Mouse (Mus musculus): ENCODE results near the gene Fez2.

Fez2 gene

DNA sequence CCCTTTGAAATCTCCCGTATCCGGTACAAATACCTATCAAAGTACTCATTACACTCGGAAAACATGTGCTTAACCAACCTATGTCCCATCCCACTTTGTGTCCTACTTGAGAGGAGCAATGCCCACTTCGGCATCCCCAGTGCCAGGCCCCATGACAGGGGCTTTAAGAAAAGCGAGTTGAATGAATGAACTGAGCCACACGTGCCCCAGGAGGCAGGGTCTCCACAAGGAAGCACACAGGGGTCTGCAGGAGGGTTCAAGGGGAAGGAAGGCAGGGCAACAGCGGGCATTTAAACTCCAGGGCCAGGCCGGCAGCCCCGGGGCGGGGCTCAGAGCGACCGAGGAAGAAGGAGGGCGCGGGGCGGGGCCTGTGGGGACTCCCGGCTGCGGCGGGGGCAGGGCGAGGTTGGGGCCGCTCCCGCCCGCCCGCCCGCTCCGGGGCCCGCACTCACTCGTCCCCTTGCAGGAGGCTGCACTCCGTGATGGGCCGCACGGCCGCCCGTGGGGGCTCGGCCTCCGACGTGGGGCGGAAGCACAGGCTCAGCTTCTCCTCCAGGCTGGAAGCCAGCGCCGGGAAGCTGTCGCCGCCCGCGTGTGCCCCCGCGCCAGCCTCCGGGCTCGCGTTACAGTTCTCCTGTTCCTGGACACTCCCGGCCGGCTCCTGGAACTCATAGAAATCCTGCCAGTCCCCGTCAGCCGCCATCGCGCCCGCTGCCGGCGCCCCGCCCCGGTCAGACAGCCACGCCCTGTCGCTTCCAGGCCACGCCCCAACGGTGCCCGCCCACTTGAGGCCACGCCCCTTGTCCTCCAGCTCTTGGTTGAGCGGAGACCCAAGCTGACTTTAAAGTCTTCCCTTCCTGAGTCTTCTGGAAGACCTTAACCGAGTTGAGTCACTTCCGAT, at the start of gene Fez2:
Gene Fez2 (minus strand): TSS at position 772 of the 901 bp plus-strand sequence.
- DNase-seq (ENCODE audit: low spot score) = peak; percentile 89

DNA sequence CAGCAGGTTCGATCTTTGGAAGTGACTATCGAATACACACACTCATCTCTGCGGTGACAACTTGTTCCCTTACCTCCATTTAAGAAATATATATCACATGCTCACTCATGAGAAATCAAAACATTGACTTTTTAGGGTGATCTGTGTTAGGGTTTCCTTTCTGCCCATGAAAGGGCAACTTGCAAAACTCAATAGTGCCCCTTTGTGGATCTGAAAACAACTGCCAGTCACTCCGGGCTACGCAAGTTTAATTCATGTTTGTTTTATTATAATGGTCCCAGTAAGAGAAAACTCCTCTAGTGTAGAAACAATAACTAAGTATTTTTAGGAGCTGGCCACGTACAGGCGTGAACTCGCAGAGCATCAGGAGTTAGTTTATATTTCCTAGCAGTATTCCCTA, 47.5 kb upstream of the Fez2 start:
- no peak for DNase-seq (ENCODE audit: low spot score)

DNA sequence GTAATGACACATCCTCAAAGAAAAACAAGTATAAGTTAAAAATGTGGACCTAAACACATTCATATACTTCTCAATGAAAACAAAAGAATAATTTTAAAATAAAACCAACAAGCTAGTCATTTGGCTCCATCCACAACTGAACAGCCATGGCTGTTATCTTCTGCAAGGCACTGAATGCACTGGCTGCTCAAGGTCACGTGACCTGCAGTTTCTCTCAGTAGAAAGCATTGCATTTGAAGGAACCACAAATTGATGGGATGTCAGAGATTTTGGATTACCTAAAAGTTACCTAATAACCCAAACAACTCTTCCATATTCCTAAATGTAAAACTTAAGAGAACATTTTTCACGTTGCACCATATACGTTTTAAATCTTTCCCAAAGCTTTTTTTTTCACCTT, 47.1 kb upstream of the Fez2 start:
- DNase-seq (ENCODE audit: low spot score) = no peak

- DNase-seq (ENCODE audit: low spot score) = no peak
Measured at GRCm38 (mm10) chr17:78460140-78460539, 42.2 kb upstream of the Fez2 start.

- DNase-seq (ENCODE audit: low spot score) = no peak
Measured at GRCm38 (mm10) chr17:78455556-78455955, 37.6 kb upstream of the Fez2 start.

GRCm38 (mm10) chr17:78455114-78455513, 37.2 kb upstream of the Fez2 start:
- DNase-seq (ENCODE audit: low spot score) = peak; percentile 87

GRCm38 (mm10) chr17:78454189-78454977, 36.4 kb upstream of the Fez2 start:
- no peak for DNase-seq (ENCODE audit: low spot score)

GRCm38 (mm10) chr17:78453529-78453928, 35.6 kb upstream of the Fez2 start:
- DNase-seq (ENCODE audit: low spot score) = no peak

GRCm38 (mm10) chr17:78451886-78452285, 33.9 kb upstream of the Fez2 start:
- no peak for DNase-seq (ENCODE audit: low spot score)

- DNase-seq (ENCODE audit: low spot score) = no peak
Measured at GRCm38 (mm10) chr17:78451332-78451793, 33.4 kb upstream of the Fez2 start.

- no peak for DNase-seq (ENCODE audit: low spot score)
Measured at GRCm38 (mm10) chr17:78449635-78450197, 31.8 kb upstream of the Fez2 start.

DNA sequence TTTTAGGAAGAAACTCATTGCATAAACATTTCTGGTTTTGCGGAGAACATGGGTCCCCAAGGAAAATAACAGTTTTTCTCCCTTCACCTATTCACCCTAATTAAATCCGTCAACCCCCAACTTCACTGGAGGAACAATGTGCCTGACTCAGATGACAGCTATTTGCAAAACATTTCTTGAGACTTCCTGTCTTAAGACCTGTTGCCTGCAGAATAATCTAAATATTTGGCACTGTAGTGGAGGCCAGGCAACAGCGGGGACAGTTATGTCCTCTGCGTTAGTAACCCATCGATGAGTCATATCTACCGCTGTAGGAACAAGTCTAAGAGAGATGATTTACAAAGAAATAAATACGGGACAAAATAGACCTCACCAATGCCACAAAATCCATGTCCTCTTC, 26.9 kb upstream of the Fez2 start:
- DNase-seq (ENCODE audit: low spot score) = peak; percentile 14

DNA sequence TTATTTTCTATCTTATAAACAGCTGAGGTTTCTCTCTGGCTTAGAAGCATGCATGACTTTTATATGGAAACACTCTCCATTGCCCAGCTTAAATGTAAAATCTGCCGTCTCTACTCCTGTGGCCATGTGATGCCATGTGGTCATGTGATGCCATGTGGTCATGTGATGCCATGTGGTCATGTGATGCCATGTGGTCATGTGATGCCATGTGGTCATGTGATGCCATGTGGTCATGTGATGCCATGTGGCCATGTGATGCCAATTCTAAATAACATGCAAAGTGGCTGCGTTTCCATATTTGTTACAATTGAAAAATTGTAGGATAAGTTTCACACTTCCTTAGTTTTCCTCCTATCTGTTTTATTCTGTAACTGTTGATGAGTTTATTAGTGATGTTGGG, 22.8 kb upstream of the Fez2 start:
- DNase-seq (ENCODE audit: low spot score) = no peak

DNA sequence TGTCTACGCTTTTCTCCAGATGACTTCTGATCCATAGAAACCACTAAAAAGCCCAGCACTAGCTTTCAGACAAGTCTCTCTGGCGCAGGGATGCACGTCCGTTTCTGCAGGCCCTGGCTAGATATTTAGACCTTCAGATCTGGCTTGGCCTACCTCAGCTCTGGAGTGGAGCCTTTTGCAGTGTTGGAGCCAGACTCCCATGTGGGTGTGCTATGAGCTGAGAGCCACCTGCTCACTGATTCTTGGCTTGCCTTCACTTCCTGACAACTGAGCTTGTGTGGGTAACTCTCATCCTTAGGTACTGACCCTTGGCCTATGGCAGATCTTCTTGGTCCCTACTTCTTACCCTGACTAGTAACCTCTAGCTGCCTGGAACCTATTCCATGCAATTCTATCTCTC, 19.2 kb upstream of the Fez2 start:
- DNase-seq (ENCODE audit: low spot score) = no peak

DNA sequence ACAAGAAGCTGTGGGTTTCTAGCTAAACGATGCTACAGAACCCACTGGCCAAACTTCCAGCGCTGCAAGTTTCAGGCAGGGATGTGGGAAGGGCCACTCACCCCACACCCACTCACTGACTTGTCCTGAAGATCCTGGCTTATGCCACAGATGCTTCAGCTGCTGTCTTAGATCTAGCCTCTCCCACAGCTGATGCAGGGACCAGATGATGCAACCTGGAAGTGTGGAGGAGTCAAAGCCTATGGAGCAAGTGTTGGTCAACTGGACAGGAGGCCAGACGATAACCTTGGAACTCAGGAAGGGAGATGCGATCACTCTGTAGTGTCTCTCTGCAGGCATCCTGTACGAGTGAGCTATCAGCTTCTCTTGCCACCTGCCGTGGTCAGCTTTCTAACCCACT, 17.7 kb upstream of the Fez2 start:
- DNase-seq (ENCODE audit: low spot score) = no peak

- peak; percentile 63 for DNase-seq (ENCODE audit: low spot score)
Measured at GRCm38 (mm10) chr17:78434746-78435145, 16.8 kb upstream of the Fez2 start.

DNA sequence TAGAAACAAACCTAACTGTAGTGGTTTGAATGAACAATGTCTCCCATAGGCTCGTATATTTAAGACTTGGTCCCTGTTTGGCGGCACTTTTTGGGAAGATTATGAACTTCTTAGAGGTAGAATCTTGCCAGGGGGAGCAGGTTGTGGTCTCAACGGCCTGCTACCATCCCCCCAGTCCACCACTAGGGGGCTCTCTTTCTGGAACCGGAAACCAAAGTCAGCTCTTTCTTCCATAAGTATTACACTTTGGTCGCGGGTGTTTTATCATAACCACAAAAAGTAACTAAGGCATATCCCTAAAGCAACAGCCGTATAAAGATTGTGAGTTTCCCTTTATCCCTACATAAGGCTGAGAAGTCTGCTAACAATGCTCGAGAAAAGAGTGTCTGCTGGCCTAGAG, 12.4 kb upstream of the Fez2 start:
- no peak for DNase-seq (ENCODE audit: low spot score)

- no peak for DNase-seq (ENCODE audit: low spot score)
Measured at GRCm38 (mm10) chr17:78429051-78429450, 11.1 kb upstream of the Fez2 start.

- no peak for DNase-seq (ENCODE audit: low spot score)
Measured at GRCm38 (mm10) chr17:78425026-78425425, 7.1 kb upstream of the Fez2 start.

- DNase-seq (ENCODE audit: low spot score) = no peak
Measured at GRCm38 (mm10) chr17:78419216-78419615, 1.3 kb upstream of the Fez2 start.

DNA sequence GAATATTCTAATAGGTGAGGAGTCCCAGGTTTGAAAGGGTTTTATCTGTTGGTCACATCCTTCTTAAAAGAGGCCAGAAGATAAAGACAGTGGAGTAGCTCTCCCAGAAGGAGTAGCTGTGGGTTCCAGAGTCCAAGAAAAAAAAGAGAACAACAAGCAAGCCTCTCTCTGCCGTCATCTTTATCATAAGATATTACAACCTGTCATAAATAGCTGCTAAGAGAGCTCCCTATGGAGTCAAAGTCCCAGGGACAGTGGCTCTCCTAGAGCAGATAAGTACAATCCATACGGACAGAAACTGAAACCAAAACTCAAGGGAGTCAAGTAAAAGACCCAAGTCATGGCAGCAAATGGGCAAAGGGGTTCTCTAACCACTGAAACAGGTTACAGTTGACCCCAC, 2.7 kb downstream of the Fez2 start:
- DNase-seq (ENCODE audit: low spot score) = no peak

GRCm38 (mm10) chr17:78409900-78410299, 8.1 kb downstream of the Fez2 start:
- DNase-seq (ENCODE audit: low spot score) = no peak

- no peak for DNase-seq (ENCODE audit: low spot score)
Measured at GRCm38 (mm10) chr17:78408386-78408785, 9.6 kb downstream of the Fez2 start.
